Mouse (Mus musculus) induced T-regulatory cell, adult 2 months (primary cell): ENCODE measurements around the gene Gm9833.

Experiments used
- DNase-seq: peaks from one replicate; pipeline ENCODE4 v3.0.0-alpha.2; 2012; ENCODE audit warnings: low read depth

Gene Gm9833

DNA sequence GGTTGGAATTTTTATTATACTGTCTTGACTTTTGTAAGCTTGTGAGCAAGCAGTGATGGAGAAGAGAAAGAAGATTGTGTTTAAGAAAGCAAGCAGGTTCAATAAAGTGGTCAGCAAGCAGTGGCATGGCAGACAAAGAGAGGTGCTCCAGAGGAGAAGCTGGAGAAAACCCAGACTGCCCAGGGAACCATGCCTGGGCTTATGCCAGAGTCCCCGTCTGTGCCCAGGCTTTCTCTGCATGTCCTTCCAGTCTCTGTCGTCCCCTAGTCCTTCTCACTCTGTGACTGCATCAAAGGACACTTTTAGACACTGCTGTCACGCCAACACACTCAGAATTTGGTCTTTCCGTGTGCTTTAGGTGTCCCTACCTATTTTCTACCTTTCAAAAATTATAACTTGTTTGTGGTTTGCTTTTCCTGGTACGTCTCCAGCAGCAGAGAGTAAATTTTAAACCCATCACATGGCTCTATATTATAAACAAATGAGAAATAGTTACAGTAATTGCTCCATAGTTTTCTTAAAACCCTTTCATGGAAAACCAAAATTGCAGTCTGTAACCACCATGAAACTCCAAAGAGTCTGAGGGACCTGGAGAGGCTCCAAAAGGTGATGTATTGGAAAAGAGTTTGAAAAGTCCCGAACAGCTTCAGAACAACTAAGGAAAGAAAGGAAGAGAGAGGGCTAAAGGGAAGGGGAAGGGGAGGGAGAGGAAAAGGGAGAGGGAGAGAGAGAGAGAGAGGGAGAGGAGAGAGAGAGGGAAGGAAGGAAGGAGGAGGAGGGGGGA is 34.2 kb downstream of the Gm9833 start:
- no peak for DNase-seq

DNA sequence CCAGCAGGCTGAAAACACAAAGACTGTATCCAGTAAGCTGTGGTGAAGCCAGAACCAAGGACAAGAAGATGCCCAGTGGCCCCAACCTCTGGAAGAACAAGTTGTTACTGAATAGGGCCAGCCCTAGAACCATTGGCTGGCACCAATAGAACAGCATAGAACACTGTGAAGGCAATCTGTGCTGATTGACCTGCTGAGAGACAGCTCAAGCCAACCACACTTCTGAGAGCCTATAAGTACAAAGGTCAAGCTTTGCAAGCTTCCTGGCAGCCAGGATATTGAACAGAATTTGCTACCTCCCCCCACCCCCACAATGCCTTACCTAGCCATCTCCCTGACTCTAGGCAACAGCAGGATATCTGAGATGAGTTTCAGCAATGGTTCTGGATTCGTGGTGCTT is 35.7 kb downstream of the Gm9833 start:
- DNase-seq: no peak

DNA sequence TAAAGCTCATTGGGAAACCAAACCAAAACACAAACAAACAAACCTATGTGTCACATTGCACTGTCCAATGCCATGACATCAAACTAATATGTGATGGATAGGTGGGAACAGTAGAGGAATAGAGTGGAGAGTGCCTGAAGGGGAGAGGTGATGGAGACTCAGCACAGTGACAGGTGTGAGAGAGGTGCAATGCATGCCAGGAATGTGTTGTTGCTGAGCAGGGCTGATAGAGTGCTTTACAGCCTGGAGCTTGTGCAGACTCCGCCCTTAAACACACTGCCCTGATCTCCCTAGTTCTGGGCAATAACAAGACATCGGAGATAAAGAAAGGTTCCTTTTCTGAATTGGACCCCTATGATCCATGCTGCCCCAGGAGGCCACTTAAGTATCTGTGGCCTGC is 36.2 kb downstream of the Gm9833 start:
- DNase-seq: no peak

DNA sequence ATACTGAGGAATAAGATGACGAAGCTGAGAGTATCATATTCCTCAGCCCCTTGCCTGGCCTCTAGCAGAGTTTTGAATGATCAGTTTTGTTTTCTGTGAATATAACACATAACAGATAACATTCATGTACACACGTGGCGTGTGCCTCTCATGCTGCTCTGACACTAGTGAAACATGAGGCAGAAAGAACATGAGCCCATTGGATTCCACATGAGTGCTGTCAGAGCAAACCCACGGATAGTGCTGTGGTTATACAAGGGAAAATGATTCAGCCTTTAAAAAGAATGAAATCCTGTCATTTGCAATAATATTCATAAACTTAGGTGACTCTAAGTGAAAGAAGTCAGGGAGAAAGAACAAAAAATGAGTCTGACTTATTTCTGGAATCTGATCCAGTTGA is 37.4 kb downstream of the Gm9833 start:
- no peak for DNase-seq

- no peak for DNase-seq
Measured at GRCm38 (mm10) chr3:10126036-10126435, 38.1 kb downstream of the Gm9833 start.

GRCm38 (mm10) chr3:10126502-10126901 is 38.6 kb downstream of the Gm9833 start:
- DNase-seq: no peak

- DNase-seq: no peak
Measured at GRCm38 (mm10) chr3:10126952-10127351, 39.0 kb downstream of the Gm9833 start.

DNA sequence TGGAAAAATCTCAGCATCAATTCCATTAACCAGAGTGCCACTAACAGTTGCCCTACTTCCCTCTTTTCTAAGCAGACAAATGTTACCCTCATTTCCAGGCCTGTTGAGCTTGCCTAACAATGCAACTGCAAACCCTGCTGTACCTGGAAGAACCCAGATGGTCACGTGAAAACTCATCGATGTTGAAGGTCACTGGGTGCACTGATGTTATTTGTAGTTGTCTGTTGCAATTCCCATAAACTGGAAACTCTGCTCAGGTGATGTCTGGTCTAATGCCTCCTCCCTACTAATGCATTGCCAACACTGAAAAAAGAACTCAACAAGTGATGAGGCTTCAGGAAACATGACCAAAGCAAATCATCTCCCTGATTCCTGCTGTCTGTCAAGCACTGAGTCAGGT is 39.6 kb downstream of the Gm9833 start:
- no peak for DNase-seq
